Mouse (Mus musculus) neural tube, embryonic 11.5 days (tissue): ENCODE data around the gene Olfr56. TPM values are rescaled to one million over a fixed set of nuclear protein-coding genes. Genes with fewer than 3 reads are reported as not detected.
"Not testable (repeated sequence)": the region's sequence is repeated elsewhere in the genome, so short reads cannot be mapped to it uniquely, and the experiment has no call there.

ENCODE experiments used
- ATAC-seq: fragments of 200-750 bp; cut with Nextera tagmentation; 2 replicates; pipeline ENCODE4 v1.8.0; 2017; ENCODE audit warnings: moderate number of reproducible peaks, mild to moderate bottlenecking, moderate TSS enrichment, moderate library complexity; ENCODE audit not compliant: insufficient read depth, low FRiP score, low TSS enrichment
- DNase-seq: peaks from one replicate; pipeline ENCODE4 v3.0.0-alpha.2; 2015; ENCODE audit warnings: low spot score
- H3K27ac ChIP-seq: fragments of 300-500 bp; sonication (generic); 2 replicates; pipeline ENCODE4 v1.5.1; 2014; ENCODE audit warnings: low read depth, mild to moderate bottlenecking, low read length
- H3K27me3 ChIP-seq: fragments of 300-500 bp; sonication (generic); 2 replicates; pipeline ENCODE4 v1.6.1; 2014; ENCODE audit warnings: mild to moderate bottlenecking, low read length, mixed read lengths; ENCODE audit not compliant: control insufficient read depth, insufficient read depth
- H3K36me3 ChIP-seq: fragments of 300-500 bp; sonication (generic); 2 replicates; pipeline ENCODE4 v1.6.1; 2014; ENCODE audit warnings: mild to moderate bottlenecking, low read length, moderate library complexity, mixed read lengths; ENCODE audit not compliant: control insufficient read depth, insufficient read depth
- H3K4me1 ChIP-seq: fragments of 300-500 bp; sonication (generic); 2 replicates; pipeline ENCODE4 v1.6.1; 2014; ENCODE audit warnings: low read length, mixed read lengths; ENCODE audit not compliant: control insufficient read depth, insufficient read depth
- H3K4me2 ChIP-seq: fragments of 300-500 bp; sonication (generic); 2 replicates; pipeline ENCODE4 v1.6.1; 2014; ENCODE audit warnings: low read depth, mild to moderate bottlenecking, moderate library complexity
- H3K4me3 ChIP-seq: fragments of 300-500 bp; sonication (generic); 2 replicates; pipeline ENCODE4 v1.5.1; 2014; ENCODE audit warnings: low read depth, low read length
- H3K9ac ChIP-seq: fragments of 300-500 bp; sonication (generic); 2 replicates; pipeline ENCODE4 v1.6.1; 2014; ENCODE audit warnings: mild to moderate bottlenecking, low read length
- H3K9me3 ChIP-seq: fragments of 300-500 bp; sonication (generic); 2 replicates; pipeline ENCODE4 v1.6.1; 2016; ENCODE audit warnings: low read length; ENCODE audit not compliant: control insufficient read depth
- WGBS: fragments of 180-500 bp; shearing (Covaris S2); extraction: QIAGEN DNeasy Blood & Tissue Kit; methylation state at CpG from one replicate; pipeline ENCODE4 v1.1.7; 2014; 5-methylcytosine and 5-hydroxymethylcytosine counted together
- polyA plus RNA-seq: library from polyadenylated mRNA; unstranded; fragments of >200 nt; fragmentation: Nextera tagmentation; extraction: Ambion mirVana; gene quantifications from 2 replicates; pipeline ENCODE4 v1.2.1, GENCODE M21; 2014

The Olfr56 gene
- polyA plus RNA-seq, 1 experiment from 2014 or later = not detected

DNA sequence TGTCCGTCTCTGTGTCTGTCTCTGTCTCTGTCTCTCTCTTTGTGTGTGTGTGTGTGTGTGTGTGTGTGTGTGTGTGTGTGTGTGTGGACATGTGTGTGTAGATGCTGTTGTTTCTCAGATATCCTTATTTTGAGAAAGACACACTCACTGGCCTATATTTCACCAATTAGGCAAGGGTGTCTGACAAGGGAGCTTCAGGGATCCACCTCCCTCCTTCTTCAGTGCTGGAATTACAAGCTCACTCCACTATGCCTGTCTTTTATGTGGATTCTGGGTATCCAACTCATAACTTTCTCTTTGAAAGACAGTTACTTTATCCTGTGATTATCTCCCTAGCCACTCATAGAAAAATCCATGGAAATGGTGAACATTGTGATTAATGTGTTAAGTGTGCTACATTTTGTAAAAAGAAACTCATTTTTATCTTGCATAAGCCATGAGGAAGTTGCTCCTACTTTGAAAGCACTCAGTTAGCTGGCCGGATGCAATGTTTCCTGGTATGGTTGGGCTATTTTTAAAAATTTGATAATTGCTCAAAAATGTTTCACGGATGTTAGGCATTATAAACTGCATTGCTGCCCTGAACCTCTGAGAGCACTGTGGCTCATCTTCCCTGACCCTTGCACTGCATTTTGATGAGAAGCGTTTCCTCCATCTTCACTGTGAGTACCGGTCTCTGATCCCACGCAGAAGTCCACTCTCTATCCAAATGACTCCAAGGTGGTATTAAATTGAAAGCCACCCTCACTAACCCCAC lies 97.5 kb downstream of the Olfr56 start, which contains the start of gene Ifi47:
Ifi47 (plus strand) TSS at position 587 of the 757 bp plus-strand sequence.
- ATAC-seq, H3K36me3 ChIP-seq, H3K4me2 ChIP-seq, H3K9me3 ChIP-seq, H3K4me1 ChIP-seq, H3K9ac ChIP-seq, DNase-seq, H3K27ac ChIP-seq, H3K27me3 ChIP-seq, H3K4me3 ChIP-seq: not testable (repeated sequence)
- 80% methylated on average over 6 of the region's 6 CpGs for WGBS

DNA sequence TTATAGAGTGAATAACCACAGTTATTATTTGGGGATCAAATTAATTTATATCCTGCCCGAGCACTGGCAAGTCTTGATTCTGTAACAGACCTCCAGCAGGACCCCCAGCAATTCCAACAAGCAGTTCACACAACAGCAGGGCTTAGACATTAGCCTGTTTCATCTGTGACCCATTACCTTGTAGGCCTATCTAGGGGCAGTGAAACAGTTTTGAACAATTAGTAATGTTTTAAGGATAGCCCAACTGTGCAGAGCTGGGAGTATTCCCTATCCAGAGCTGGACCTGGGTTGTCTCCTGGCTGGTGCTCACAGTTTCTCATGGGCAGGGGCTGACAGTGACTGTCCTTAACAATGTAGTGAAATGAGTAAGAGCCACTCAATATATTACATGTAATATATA lies 98.3 kb downstream of the Olfr56 start:
- Histone ChIP-seq H3K4me3 (no peak overlapping the region), H3K27me3 (no peaks in the 10 kb centered on the region), H3K4me2 (no peak overlapping the region), H3K4me1 (no peaks in the 10 kb centered on the region), H3K36me3 (no peaks in the 10 kb centered on the region), H3K9me3 (no peaks in the 10 kb centered on the region), H3K9ac (no peak overlapping the region), H3K27ac (no peak overlapping the region)
- DNase-seq (no peak), ATAC-seq (no peak)
- WGBS = 79% methylated on average over 1 of the region's 1 CpGs

DNA sequence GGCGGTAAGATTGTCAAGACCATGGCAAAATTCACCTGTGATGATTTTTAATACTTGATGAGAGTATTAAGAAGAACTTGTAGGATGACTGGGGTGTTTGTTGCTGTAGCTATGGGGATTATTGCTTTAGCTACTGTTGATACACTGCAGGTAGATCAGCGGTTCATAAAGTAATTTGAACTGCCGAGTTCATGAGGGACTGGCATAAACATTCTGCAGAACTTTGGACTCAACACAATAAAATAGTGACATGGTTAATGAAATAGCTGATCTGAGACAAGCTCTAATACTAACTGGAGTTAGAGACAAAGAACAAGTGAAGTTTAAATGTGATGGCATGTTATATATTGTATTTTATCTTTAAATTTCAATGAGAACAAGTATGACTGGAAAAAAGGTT lies 100.0 kb downstream of the Olfr56 start:
- H3K4me2 ChIP-seq = no peak overlapping the region
- no peaks in the 10 kb centered on the region for H3K36me3 ChIP-seq
- H3K9me3 ChIP-seq = no peaks in the 10 kb centered on the region
- ATAC-seq (no peak), DNase-seq (no peak)
- no peaks in the 10 kb centered on the region for H3K27me3 ChIP-seq
- WGBS = 89% methylated on average over 3 of the region's 3 CpGs
- no peak overlapping the region for H3K9ac ChIP-seq
- no peak overlapping the region for H3K27ac ChIP-seq
- no peak overlapping the region for H3K4me3 ChIP-seq
- H3K4me1 ChIP-seq = no peaks in the 10 kb centered on the region

- Histone ChIP-seq H3K9me3 (no peaks in the 10 kb centered on the region), H3K4me3 (no peak overlapping the region), H3K4me2 (no peak overlapping the region), H3K27ac (no peak overlapping the region), H3K4me1 (no peaks in the 10 kb centered on the region), H3K36me3 (no peaks in the 10 kb centered on the region), H3K27me3 (no peaks in the 10 kb centered on the region), H3K9ac (no peak overlapping the region)
- 81% methylated on average over 1 of the region's 1 CpGs for WGBS
- no peak for ATAC-seq
- DNase-seq = no peak
Observed at GRCm38 (mm10) chr11:49080636-49081035, 101.9 kb downstream of the Olfr56 start.

DNA sequence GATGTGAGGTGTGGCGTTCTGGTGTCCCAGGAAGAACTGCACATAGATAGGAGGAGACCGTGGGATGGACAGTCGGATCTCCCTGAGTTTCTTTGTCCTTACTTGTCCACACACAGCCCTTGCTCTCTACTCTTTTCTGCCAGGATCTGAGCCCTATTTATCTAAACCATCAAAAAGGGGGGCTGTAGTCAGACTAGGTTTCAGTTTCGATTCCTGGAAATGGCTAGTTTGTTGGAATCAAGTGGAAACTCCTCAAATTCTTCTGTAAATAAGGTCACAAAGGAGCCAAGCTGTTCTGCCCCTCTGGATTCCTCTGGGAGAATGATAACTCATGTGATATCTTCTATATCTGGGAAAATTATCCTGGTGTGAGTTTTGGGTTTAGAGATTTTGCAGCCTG lies 102.7 kb downstream of the Olfr56 start:
- Histone ChIP-seq H3K27me3 (no peaks in the 10 kb centered on the region), H3K27ac (no peak overlapping the region), H3K4me3 (no peak overlapping the region), H3K4me2 (no peak overlapping the region), H3K9me3 (no peaks in the 10 kb centered on the region), H3K4me1 (no peaks in the 10 kb centered on the region), H3K9ac (no peak overlapping the region), H3K36me3 (no peaks in the 10 kb centered on the region)
- no peak for ATAC-seq
- WGBS = 85% methylated on average over 4 of the region's 4 CpGs
- no peak for DNase-seq

- no peak overlapping the region for H3K4me2 ChIP-seq
- no peaks in the 10 kb centered on the region for H3K36me3 ChIP-seq
- H3K4me3 ChIP-seq = no peak overlapping the region
- no peak overlapping the region for H3K9ac ChIP-seq
- WGBS = 82% methylated on average over 3 of the region's 3 CpGs
- H3K27ac ChIP-seq = no peak overlapping the region
- H3K27me3 ChIP-seq = no peaks in the 10 kb centered on the region
- ATAC-seq (no peak), DNase-seq (no peak)
- H3K4me1 ChIP-seq = no peaks in the 10 kb centered on the region
- H3K9me3 ChIP-seq = no peaks in the 10 kb centered on the region
Observed at GRCm38 (mm10) chr11:49081886-49082285, 103.2 kb downstream of the Olfr56 start.

DNA sequence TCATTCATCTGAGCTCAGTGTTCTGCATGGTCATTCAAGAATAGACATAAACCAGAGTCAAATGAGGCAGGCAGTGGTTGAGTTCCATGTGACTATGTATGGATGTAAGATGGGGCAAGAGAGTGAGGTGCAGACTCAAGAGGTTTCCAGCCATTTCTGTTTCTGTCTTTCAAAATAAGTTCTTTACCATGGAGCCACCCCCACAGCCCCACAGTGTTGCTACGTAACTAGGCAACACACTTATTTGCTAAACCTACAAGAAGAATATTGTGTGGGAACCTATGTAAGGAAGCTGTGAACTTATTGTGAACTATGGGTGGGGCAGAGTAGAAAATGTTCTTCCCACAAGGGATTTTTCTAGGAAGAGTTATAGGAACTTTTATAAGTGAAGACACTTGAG lies 104.5 kb downstream of the Olfr56 start:
- no peak for ATAC-seq

DNA sequence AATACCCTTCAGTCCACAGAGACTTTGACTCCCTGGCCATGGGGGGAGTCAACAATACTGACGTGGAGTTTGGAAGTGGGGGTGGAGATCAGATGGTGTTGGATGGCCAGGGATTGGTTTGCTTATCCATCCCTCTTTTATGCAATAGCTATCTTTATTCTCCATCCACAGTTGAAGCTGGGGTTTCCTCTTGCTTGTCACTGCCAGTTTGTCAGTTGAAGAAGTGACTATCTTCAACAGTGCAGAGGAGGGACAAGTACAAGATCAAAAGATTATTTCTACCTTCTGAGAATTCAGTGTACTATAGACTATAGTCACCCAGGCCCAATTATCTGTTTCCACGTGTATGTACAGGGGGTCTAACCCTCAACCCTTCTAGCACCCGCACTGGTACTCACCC lies 105.1 kb downstream of the Olfr56 start:
- Histone ChIP-seq H3K36me3 (no peaks in the 10 kb centered on the region), H3K27ac (no peak overlapping the region), H3K4me3 (no peak overlapping the region), H3K9me3 (no peaks in the 10 kb centered on the region), H3K4me1 (no peaks in the 10 kb centered on the region), H3K4me2 (no peak overlapping the region), H3K27me3 (no peaks in the 10 kb centered on the region), H3K9ac (no peak overlapping the region)
- no peak for ATAC-seq
- 86% methylated on average over 3 of the region's 3 CpGs for WGBS
- no peak for DNase-seq

More for the DNA sequence above, 104.5 kb downstream of the Olfr56 start:
- no peaks in the 10 kb centered on the region for H3K27me3 ChIP-seq
- 88% methylated on average over 1 of the region's 1 CpGs for WGBS
- H3K4me2 ChIP-seq = no peak overlapping the region
- H3K4me3 ChIP-seq = no peak overlapping the region
- DNase-seq = no peak
- H3K9me3 ChIP-seq = no peaks in the 10 kb centered on the region
- no peak overlapping the region for H3K27ac ChIP-seq
- no peak overlapping the region for H3K9ac ChIP-seq
- no peaks in the 10 kb centered on the region for H3K36me3 ChIP-seq
- H3K4me1 ChIP-seq = no peaks in the 10 kb centered on the region

DNA sequence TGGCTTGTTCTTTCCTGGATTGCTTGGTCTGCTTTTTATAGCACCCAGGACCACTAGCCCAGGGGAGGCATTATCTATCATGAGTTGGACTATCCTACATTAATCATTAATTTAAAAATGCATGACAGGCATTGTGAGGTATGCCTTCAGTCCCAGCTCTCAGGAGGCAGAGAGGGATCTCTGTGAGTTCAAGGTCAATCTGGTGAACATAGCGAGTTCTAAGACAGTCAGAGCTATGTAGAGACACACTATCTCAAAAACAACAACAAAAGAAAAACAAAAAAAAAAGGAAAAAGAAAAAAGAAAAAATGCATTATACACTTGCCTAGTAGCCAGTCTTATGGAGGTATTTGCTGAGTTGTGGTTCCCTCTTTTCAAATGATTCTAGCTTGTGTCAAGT lies 105.7 kb downstream of the Olfr56 start:
- Histone ChIP-seq H3K9ac (no peak overlapping the region), H3K4me1 (no peaks in the 10 kb centered on the region), H3K27me3 (no peaks in the 10 kb centered on the region), H3K36me3 (no peaks in the 10 kb centered on the region), H3K27ac (no peak overlapping the region), H3K4me2 (no peak overlapping the region), H3K4me3 (no peak overlapping the region), H3K9me3 (no peaks in the 10 kb centered on the region)
- ATAC-seq = no peak
- WGBS = 81% methylated on average over 1 of the region's 1 CpGs
- DNase-seq = no peak
